Mouse (Mus musculus): ENCODE measurements around the gene Zkscan2. TPM values are rescaled to one million over a fixed set of nuclear protein-coding genes. Genes with fewer than 3 reads are reported as not detected.

The Zkscan2 gene
- 0.06 and 0.07 TPM in 2 replicates for polyA plus RNA-seq (2012; rRNA removed)

DNA sequence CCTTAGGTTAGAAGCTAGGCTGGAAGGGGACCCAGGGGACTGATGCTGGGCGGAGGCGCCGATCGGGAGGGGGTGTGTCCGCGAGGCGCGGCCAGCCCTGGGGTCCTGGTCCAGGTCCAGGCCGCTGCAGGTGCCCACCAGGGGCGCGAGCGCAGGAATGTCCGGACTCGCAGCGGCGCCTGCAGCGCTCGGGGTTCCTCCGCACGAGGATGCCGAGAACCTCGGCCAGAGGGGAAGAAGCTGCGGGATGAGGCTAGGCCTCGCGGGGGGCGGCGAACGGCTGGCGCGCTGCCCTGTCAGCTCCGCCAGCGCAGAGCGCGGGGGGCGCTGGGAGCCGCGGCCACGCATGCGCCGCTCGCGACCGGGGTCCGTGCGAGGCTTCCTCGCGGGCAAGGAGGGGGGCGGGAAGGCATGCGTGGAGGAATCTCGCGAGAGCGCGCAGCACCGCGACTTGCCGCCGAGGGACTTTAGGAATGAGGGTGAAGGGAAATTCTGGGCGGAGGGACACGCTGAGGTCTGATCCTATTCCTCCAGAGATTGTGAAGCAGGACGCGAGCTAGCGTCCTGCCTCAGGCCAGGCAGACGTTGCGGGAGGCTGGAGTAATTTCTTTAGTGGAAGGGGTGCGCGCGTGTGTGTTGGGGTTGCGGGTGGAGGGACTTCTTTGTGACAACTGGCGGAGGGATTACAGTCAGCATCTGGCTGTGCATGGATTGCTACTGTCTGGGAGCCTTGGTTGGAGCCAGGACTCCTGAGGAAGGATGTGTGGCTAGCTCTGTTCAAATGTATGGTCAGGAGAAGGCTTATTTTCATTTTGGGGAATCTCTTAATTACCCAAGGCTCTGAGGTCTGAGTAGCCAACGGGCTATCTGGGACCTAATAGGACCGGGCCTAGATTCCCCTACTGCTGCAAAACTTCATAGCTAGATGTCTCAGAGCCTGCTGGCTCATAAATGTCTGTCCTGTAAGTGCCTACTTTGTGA is at the start of gene Zkscan2:
Zkscan2 (minus strand) TSS at position 211 of the 981 bp plus-strand sequence.

DNA sequence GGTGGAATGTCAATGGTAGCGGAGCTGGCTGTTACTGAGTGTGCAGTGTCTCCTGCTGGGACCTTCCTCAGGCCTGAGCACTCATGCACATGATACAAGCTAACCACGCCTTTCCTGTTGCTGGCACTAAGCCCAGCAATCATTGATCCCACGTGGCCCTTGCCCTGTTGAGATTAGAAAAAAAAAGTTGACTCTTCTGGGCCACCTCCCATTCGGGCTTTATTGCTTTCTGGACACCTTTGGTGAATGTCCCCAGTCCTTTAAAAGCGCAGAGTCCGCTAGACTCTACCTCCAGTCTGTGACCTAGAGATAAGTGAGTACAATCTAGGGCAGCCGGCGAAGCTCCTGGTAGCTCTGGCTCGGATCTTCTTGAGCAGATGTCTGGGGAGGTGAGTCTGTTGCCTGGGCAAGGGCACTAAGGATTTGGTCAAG is 38.2 kb downstream of the Zkscan2 start, which contains the start of gene Aqp8:
Aqp8 (plus strand) TSS at position 222 of the 432 bp plus-strand sequence.

Other genes starting within 250 kb of the Zkscan2 start
- 17.6 and 17.8 TPM in 2 replicates for gene Lcmt1, start 130.7 kb downstream of the Zkscan2 start, polyA plus RNA-seq (2012; rRNA removed)
- gene Arhgap17, start 130.5 kb downstream of the Zkscan2 start, polyA plus RNA-seq (2012; rRNA removed), result 38.5 and 42.5 TPM in 2 replicates
- gene Aqp8, start 38.2 kb downstream of the Zkscan2 start, polyA plus RNA-seq (2012; rRNA removed), result 575 and 591 TPM in 2 replicates